Mouse (Mus musculus) heart, embryonic 13.5 days (tissue): ENCODE measurements around the gene Pknox2. TPM values are rescaled to one million over a fixed set of nuclear protein-coding genes. Genes with fewer than 3 reads are reported as not detected.
A peak's percentile ranks its signal among the peaks of the same experiment; 100 is the strongest.

Source experiments
- ATAC-seq: fragments of 200-750 bp; cut with Nextera tagmentation; 2 replicates; pipeline ENCODE4 v1.8.0; 2017; ENCODE audit warnings: moderate TSS enrichment; ENCODE audit not compliant: insufficient number of reproducible peaks, low FRiP score, low TSS enrichment; ENCODE audit errors: extremely low read depth
- H3K27ac ChIP-seq: fragments of 300-500 bp; sonication (generic); replicated peaks from 2 replicates; pipeline ENCODE4 v1.5.1; 2015; ENCODE audit warnings: moderate library complexity, mild to moderate bottlenecking, inconsistent platforms
- H3K27me3 ChIP-seq: fragments of 300-500 bp; sonication (generic); replicated peaks from 2 replicates; pipeline ENCODE4 v1.6.1; 2015; ENCODE audit warnings: mild to moderate bottlenecking, inconsistent platforms
- H3K36me3 ChIP-seq: fragments of 300-500 bp; sonication (generic); 2 replicates; pipeline ENCODE4 v1.6.1; 2015; ENCODE audit warnings: mild to moderate bottlenecking, inconsistent platforms
- H3K4me1 ChIP-seq: fragments of 300-500 bp; sonication (generic); 2 replicates; pipeline ENCODE4 v1.6.1; 2015; ENCODE audit warnings: inconsistent platforms
- H3K4me2 ChIP-seq: fragments of 300-500 bp; sonication (generic); 2 replicates; pipeline ENCODE4 v1.6.1; 2015; ENCODE audit warnings: inconsistent platforms, mild to moderate bottlenecking, moderate library complexity
- H3K4me3 ChIP-seq: fragments of 300-500 bp; sonication (generic); 2 replicates; pipeline ENCODE4 v1.5.1; 2015; ENCODE audit warnings: moderate library complexity, mild to moderate bottlenecking, inconsistent platforms
- H3K9ac ChIP-seq: fragments of 300-500 bp; sonication (generic); 2 replicates; pipeline ENCODE4 v1.6.1; 2015; ENCODE audit warnings: inconsistent platforms, mild to moderate bottlenecking, moderate library complexity
- H3K9me3 ChIP-seq: fragments of 300-500 bp; sonication (generic); 2 replicates; pipeline ENCODE4 v1.6.1; 2016; ENCODE audit warnings: inconsistent platforms
- WGBS: fragments of 180-500 bp; shearing (Covaris S2); methylation state at CpG from one replicate; pipeline ENCODE4 v1.1.7; 2015; ENCODE audit warnings: mixed read lengths; 5-methylcytosine and 5-hydroxymethylcytosine counted together
- polyA plus RNA-seq: library from polyadenylated mRNA; unstranded; fragments of >200 nt; fragmentation: Nextera tagmentation; extraction: Ambion mirVana; gene quantifications from 2 replicates; pipeline ENCODE4 v1.2.1, GENCODE M21; 2015

Gene Pknox2
- polyA plus RNA-seq, 1 experiment from 2014 or later, result 5.7 TPM

DNA sequence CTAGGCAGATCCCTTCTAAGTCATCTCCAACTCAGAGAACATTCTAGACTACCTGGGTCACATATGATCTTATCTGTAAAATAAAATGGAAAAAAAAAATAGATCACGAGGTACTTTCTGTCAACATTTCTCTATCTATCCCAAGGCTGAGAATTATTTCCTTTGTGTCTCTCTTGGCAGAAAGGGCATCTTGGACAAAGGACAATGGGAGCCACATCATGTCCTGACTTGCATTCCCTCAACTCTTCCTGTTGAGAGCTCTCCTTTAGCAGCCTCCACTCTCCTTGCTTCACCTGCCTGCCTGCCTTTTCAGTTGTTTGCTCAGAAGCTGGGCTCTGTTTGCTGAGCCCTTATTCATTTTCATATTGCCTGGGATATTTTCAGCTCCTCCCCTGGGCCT, 103.0 kb downstream of the Pknox2 start:
- Histone ChIP-seq H3K4me3 (no peak overlapping the region), H3K4me1 (peaks cover 15% of the 10 kb centered on the region), H3K9me3 (no peaks in the 10 kb centered on the region), H3K4me2 (no peak overlapping the region), H3K36me3 (no peaks in the 10 kb centered on the region), H3K27me3 (no peaks in the 10 kb centered on the region), H3K9ac (no peak overlapping the region), H3K27ac (no peak overlapping the region)
- 64% methylated on average over 1 of the region's 1 CpGs for WGBS
- no peak for ATAC-seq

DNA sequence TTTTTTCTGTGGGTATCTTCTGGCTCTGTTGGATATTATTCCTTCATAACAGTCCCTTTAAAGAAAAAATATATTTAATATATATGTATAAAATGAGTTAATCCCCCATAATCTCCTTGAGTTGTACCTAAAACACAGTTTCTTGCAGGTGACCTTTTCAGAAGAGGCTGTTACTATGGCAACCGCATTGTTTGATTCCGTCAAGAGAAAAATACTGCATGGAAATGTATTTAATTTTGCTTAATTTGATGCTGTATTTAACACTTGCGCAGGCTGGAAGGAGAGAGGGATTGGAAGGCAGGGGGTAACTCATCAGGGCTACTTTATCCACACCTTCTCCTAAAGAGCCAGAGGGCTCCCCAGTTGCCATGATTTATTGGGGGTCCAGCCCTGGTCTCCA, 108.3 kb downstream of the Pknox2 start:
- H3K9me3 ChIP-seq, result no peaks in the 10 kb centered on the region
- no peak overlapping the region for H3K9ac ChIP-seq
- no peak overlapping the region for H3K4me3 ChIP-seq
- H3K27me3 ChIP-seq, result no peaks in the 10 kb centered on the region
- H3K27ac ChIP-seq, result no peak overlapping the region
- H3K36me3 ChIP-seq, result no peaks in the 10 kb centered on the region
- H3K4me2 ChIP-seq, result no peak overlapping the region
- ATAC-seq, result no peak
- H3K4me1 ChIP-seq, result peaks cover 33% of the 10 kb centered on the region
- 82% methylated on average over 3 of the region's 3 CpGs for WGBS

- peaks cover 33% of the 10 kb centered on the region for H3K4me1 ChIP-seq
- no peak overlapping the region for H3K4me2 ChIP-seq
- no peak overlapping the region for H3K9ac ChIP-seq
- no peaks in the 10 kb centered on the region for H3K36me3 ChIP-seq
- ATAC-seq, result no peak
- no peaks in the 10 kb centered on the region for H3K9me3 ChIP-seq
- H3K4me3 ChIP-seq, result no peak overlapping the region
- no peaks in the 10 kb centered on the region for H3K27me3 ChIP-seq
- WGBS, result 59% methylated on average over 7 of the region's 7 CpGs
- no peak overlapping the region for H3K27ac ChIP-seq
Observed at GRCm38 (mm10) chr9:37038445-37038844, 108.8 kb downstream of the Pknox2 start.

DNA sequence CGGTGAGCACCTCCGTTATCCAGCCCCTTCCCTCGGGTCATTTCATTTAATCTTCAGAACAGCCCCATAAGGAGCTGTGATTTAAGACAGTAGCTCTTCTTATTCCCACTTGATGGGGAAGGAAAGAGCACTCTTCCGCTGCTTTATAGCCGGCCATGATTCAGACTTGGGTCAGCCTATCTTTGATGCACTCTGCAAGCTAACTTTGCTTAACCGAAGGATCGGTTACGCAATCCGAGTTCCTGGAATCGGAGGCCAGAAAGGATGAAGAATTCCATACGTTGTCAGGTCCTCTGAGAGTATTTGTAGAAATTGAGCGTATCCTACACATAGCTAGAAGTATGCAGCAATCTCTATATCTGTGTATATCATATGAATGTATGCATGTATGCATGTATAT, 109.8 kb downstream of the Pknox2 start:
- peaks cover 33% of the 10 kb centered on the region for H3K4me1 ChIP-seq
- no peak for ATAC-seq
- H3K4me3 ChIP-seq, result no peak overlapping the region
- H3K27me3 ChIP-seq, result no peaks in the 10 kb centered on the region
- H3K36me3 ChIP-seq, result no peaks in the 10 kb centered on the region
- H3K4me2 ChIP-seq, result no peak overlapping the region
- no peak overlapping the region for H3K27ac ChIP-seq
- H3K9ac ChIP-seq, result no peak overlapping the region
- H3K9me3 ChIP-seq, result no peaks in the 10 kb centered on the region
- 70% methylated on average over 12 of the region's 12 CpGs for WGBS

- WGBS, result 91% methylated on average over 3 of the region's 3 CpGs
Observed at GRCm38 (mm10) chr9:37035248-37035647, 112.0 kb downstream of the Pknox2 start.

GRCm38 (mm10) chr9:37034316-37034715, 112.9 kb downstream of the Pknox2 start:
- no peak overlapping the region for H3K9ac ChIP-seq
- H3K4me2 ChIP-seq, result no peak overlapping the region
- no peak overlapping the region for H3K27ac ChIP-seq
- H3K4me1 ChIP-seq, result peaks cover 44% of the 10 kb centered on the region
- no peaks in the 10 kb centered on the region for H3K36me3 ChIP-seq
- H3K27me3 ChIP-seq, result peaks cover 2% of the 10 kb centered on the region; the same call in 1 of the 2 replicates
- WGBS, result 47% methylated on average over 1 of the region's 1 CpGs
- H3K9me3 ChIP-seq, result no peaks in the 10 kb centered on the region
- ATAC-seq, result no peak
- no peak overlapping the region for H3K4me3 ChIP-seq

More at GRCm38 (mm10) chr9:37035248-37035647, 112.0 kb downstream of the Pknox2 start:
- Histone ChIP-seq H3K36me3 (no peaks in the 10 kb centered on the region), H3K4me2 (no peak overlapping the region), H3K9ac (no peak overlapping the region), H3K4me1 (peaks cover 37% of the 10 kb centered on the region), H3K27ac (no peak overlapping the region), H3K9me3 (no peaks in the 10 kb centered on the region), H3K4me3 (no peak overlapping the region), H3K27me3 (no peaks in the 10 kb centered on the region)
- ATAC-seq, result no peak

DNA sequence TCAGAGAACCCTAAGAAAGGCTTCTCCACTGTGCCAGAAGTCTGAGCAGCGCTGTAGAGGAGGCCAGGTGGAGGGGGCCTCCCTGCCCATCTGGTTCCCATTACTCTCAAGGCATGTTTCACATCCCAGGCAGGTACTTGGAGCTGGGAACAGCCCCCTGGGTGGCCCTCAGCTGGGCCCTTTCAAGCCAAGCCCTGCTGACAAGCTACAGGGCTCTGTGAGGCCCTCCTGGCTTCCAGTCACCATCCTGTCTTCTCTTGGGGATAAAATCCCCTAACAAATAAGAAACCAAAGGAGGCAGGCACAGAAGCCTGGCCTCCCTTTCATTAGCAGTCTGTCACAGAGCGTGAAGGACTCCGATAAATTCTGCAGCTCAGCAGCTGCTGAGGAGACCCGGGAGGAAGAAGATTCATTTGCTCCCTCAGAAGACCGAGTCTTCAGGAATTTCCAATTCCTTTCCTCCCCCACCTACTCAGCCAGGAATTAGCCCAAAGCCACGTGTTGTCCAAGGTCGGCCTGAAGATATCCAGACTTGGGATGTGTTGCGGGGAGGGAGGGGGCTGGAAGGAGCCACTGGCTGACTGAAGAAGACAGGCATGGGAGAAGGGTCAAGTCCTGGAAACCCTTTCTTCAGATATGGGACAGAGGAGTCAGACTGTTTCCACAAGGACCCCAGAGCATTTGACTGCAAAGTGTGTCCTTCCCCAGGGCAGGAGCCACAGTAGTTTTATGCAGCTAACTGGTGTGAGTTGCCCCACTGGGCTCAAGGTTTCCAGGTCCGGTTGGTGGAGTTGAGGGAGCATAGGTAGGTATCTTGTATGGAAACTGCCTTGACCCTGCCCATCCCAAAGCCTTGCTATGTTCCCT, 116.6 kb downstream of the Pknox2 start:
- 15% methylated on average over 9 of the region's 9 CpGs for WGBS
- Histone ChIP-seq H3K9ac (0 out of 2 replicates have a peak overlapping the region, but pooled peaks have one; percentile 37), H3K36me3 (no peaks in the 10 kb centered on the region), H3K27me3 (peaks cover 18% of the 10 kb centered on the region), H3K9me3 (no peaks in the 10 kb centered on the region), H3K4me1 (peaks cover 20% of the 10 kb centered on the region), H3K4me3 (no peak overlapping the region), H3K4me2 (no peak overlapping the region), H3K27ac (no peak overlapping the region; the same call in 1 of the 2 replicates)
- no peak for ATAC-seq

DNA sequence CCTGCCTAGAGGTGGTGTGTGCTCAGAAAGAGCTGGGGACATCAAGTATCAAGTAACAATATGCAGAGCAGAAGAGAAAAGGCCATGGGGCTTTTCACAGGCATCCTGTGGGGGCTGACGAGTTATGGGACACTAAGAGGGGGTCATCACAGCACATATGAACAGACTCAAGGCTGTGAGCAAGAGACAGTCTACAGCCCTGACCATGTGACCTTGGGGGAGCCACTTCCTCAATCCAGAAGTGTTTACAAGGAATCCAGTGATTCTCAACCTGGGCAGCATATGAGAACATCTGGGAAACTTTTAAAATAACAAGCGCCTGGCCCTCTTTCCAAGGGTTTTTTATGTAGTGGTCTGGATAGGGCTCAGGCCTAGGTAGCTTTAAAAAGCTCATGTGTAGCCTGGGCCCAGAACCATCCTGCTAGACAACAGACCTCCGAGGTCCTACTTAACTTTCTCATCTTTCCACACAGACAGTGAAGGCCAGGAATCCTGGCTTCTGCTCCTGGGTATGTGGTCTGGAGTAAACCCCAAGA, 117.3 kb downstream of the Pknox2 start:
- Histone ChIP-seq H3K36me3 (no peaks in the 10 kb centered on the region), H3K4me3 (no peak overlapping the region), H3K9ac (0 out of 2 replicates have a peak overlapping the region, but pooled peaks have one; percentile 37), H3K27ac (no peak overlapping the region), H3K27me3 (peaks cover 18% of the 10 kb centered on the region), H3K4me1 (peaks cover 20% of the 10 kb centered on the region), H3K4me2 (no peak overlapping the region), H3K9me3 (no peaks in the 10 kb centered on the region)
- WGBS, result 57% methylated on average over 3 of the region's 3 CpGs
- ATAC-seq, result no peak

DNA sequence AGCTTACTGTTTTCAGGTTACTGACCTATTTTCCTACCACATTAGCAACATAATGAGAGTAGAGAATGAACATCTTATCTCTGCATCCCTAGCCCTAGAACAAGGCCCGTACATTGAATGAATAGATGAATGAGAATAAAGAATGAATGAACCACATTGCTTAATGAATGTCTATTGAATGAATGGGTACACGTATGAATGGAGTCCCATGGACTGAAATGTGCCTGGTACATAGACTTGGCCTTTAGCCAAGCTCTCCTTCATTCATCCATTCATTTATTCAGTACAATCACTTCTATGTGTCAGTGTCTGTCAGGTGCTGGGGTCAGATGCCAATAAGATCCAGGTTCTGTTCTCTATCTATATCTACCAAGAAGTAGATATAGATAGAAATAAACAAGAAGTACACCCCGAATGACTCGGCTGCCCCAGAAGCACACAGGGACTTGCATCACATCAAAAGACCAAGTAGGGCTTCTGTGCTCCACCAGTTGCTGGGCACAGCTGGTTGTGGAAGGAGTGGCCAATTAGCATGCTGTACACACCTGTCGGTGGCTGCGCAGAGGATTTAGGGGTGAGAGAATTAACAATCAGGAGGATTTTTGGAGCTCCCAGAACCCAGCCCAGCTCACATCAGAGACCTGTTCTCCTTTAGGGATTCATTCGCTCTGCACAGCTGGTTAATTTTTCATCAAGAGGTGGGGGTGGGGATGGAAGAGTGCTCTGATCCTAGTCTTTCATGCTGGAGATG, 119.2 kb downstream of the Pknox2 start:
- Histone ChIP-seq H3K36me3 (no peaks in the 10 kb centered on the region), H3K4me2 (no peak overlapping the region), H3K27me3 (peaks cover 18% of the 10 kb centered on the region), H3K27ac (no peak overlapping the region), H3K4me1 (peaks cover 20% of the 10 kb centered on the region), H3K9me3 (no peaks in the 10 kb centered on the region), H3K9ac (no peak overlapping the region), H3K4me3 (no peak overlapping the region)
- WGBS, result 76% methylated on average over 7 of the region's 7 CpGs
- ATAC-seq, result no peak

DNA sequence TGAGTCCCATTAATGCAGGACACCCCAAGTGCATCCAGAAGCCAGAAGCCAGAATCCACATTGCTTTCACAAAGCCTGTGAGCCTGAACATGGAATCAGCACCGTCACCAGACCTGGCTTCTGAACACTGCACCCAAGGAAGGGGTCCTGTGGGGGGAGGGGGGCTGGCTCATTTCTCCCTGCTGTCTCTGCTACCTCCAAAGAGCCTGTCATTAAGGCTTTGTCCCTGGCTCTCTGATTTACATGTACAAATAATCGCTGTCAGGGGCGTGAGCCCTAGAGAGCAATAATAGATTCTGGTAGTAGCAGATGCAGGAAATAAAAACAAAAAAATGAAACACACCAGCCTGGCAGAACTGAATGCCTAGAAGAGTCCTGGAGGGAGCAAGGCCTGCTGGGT, 121.3 kb downstream of the Pknox2 start:
- no peak for ATAC-seq
- Histone ChIP-seq H3K4me3 (no peak overlapping the region), H3K27ac (no peak overlapping the region), H3K27me3 (peaks cover 18% of the 10 kb centered on the region), H3K36me3 (no peaks in the 10 kb centered on the region), H3K9ac (no peak overlapping the region), H3K4me2 (no peak overlapping the region), H3K4me1 (peaks cover 33% of the 10 kb centered on the region), H3K9me3 (no peaks in the 10 kb centered on the region)
- WGBS, result 59% methylated on average over 3 of the region's 3 CpGs

DNA sequence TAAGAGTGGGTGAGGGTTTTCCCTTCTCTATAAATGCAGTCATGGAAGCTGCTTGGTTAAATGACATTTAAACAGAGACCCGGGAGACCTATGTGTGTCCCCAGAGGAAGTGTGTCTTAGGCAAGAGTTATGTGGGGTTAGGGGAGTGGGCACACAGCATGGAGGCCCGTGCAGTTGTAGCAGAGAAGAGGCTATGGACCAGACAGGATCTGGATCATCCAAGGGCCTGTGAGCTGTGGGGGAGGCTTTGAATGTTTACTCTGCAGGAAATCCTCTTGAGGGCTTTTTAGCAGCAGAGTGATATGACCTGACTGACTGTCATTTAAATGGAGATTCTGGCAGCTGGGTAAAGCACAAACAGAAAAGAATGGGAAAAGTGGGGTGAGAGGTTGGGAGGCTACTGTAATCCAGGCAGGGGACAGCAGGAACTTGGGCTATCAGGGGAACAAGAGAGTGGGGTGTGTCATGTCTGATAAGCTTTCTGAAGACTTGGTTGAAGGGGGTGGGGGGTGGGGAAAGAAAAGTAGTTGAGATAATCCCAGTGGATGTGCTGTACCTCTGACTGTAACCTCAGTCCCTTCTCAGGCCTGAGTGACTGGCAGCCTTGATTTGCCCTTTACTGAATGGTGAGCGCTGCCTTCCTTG, 125.5 kb downstream of the Pknox2 start:
- Histone ChIP-seq H3K9me3 (no peaks in the 10 kb centered on the region), H3K27ac (peak overlapping the region; percentile 36; the same call in 1 of the 2 replicates), H3K4me3 (no peak overlapping the region), H3K9ac (no peak overlapping the region), H3K36me3 (no peaks in the 10 kb centered on the region), H3K4me2 (no peak overlapping the region), H3K27me3 (0 out of 2 replicates have a peak, but pooled peaks cover 10% of the 10 kb centered on the region), H3K4me1 (peaks cover 40% of the 10 kb centered on the region)
- ATAC-seq, result no peak
- WGBS, result 14% methylated on average over 3 of the region's 3 CpGs
